Mouse (Mus musculus) G1E (cell line): ENCODE results near the gene Pex5.

ENCODE experiments used
- CTCF ChIP-seq: IDR thresholded peaks from 2 replicates; pipeline ENCODE4 v1.5.1; 2012; ENCODE audit warnings: low read depth, low read length, inconsistent platforms, mixed read lengths
- GATA1 ChIP-seq: IDR thresholded peaks from 2 replicates; pipeline ENCODE4 v1.6.1; 2012; ENCODE audit warnings: borderline replicate concordance, low read length, inconsistent platforms, mixed read lengths
- TAL1 ChIP-seq: conservative IDR thresholded peaks from 2 replicates; pipeline ENCODE4 v1.6.1; 2012; ENCODE audit warnings: low read depth, low read length, inconsistent platforms, mixed read lengths

GRCm38 (mm10) chr6:124430379-124430778, 15.5 kb upstream of the Pex5 start:
- no peak for TF ChIP-seq CTCF
- TF ChIP-seq GATA1: no peak
- no peak for TF ChIP-seq TAL1
